Mouse (Mus musculus) spleen, adult 2 months (tissue): ENCODE results near the gene Adamts10.

Source experiments
- CTCF ChIP-seq: fragments of 200-500 bp; IDR thresholded peaks from 2 replicates; pipeline ENCODE4 v1.5.1; 2011; ENCODE audit warnings: mild to moderate bottlenecking, inconsistent platforms; ENCODE audit not compliant: insufficient read depth, insufficient read length, insufficient replicate concordance; ENCODE audit errors: extremely low read depth
- POLR2A ChIP-seq: fragments of 200-500 bp; IDR thresholded peaks from 2 replicates; pipeline ENCODE4 v1.6.1; 2011; ENCODE audit warnings: low read depth, low read length, inconsistent platforms

GRCm38 (mm10) chr17:33557922-33558321, 33.9 kb downstream of the Adamts10 start:
- TF ChIP-seq POLR2A (no peak), CTCF (no peak)
